In genomic region chr2:145566904-145567303, GRCm38 (mm10) we compare ENCODE assay signal across 15 mouse cellular contexts.
"Had no signal": no experiment of that assay in that cellular context is flagged by ENCODE, and none has a peak within 500 bp of the region (broad histone marks: within the 10 kb centered on the region; RNA-seq: fewer than 3 reads in every experiment).

No protein-coding gene starts in this region.

- DNase-seq: gastrocnemius, postnatal 14 days; gastrocnemius, postnatal 36 days; heart, adult 2 months; heart, postnatal 4 days; kidney, adult 18-20 months; kidney, adult 8-10 months; kidney, postnatal 10 days; kidney, postnatal 25 days; kidney, postnatal 4 days; liver; liver, embryonic 13.5 days had no signal

- ATAC-seq: hindbrain, embryonic 16.5 days; inflammation-experienced regulatory T-cells, adult 6 months; intestine, embryonic 15.5 days; intestine, postnatal 0 days had no signal
